Mouse (Mus musculus): ENCODE measurements around the gene Tcp10b.
"Not testable (repeated sequence)": the region's sequence is repeated elsewhere in the genome, so short reads cannot be mapped to it uniquely, and the experiment has no call there.

The Tcp10b gene

GRCm38 (mm10) chr17:13060804-13061203, at the start of gene Tcp10b:
Tcp10b (plus strand) TSS chr17:13061104.
- not testable (repeated sequence) for DNase-seq (ENCODE audit: low spot score)

- no peak for DNase-seq (ENCODE audit: low spot score)
Measured at GRCm38 (mm10) chr17:13013316-13013715, 47.6 kb upstream of the Tcp10b start.

- not testable (repeated sequence) for DNase-seq (ENCODE audit: low spot score)
Measured at GRCm38 (mm10) chr17:13036627-13037192, 24.2 kb upstream of the Tcp10b start.

- DNase-seq (ENCODE audit: low spot score): not testable (repeated sequence)
Measured at GRCm38 (mm10) chr17:13043846-13044673, 16.8 kb upstream of the Tcp10b start.

- DNase-seq (ENCODE audit: low spot score): not testable (repeated sequence)
Measured at GRCm38 (mm10) chr17:13052124-13052813, 8.6 kb upstream of the Tcp10b start, which contains the start of gene Gpr31b. Gpr31b (minus strand) TSS chr17:13052296.

GRCm38 (mm10) chr17:13062882-13063281, 2.0 kb downstream of the Tcp10b start:
- not testable (repeated sequence) for DNase-seq (ENCODE audit: low spot score)

GRCm38 (mm10) chr17:13067864-13068385, 7.0 kb downstream of the Tcp10b start:
- DNase-seq (ENCODE audit: low spot score): not testable (repeated sequence)

GRCm38 (mm10) chr17:13069227-13069626, 8.3 kb downstream of the Tcp10b start:
- DNase-seq (ENCODE audit: low spot score): not testable (repeated sequence)

GRCm38 (mm10) chr17:13091510-13091909, 30.6 kb downstream of the Tcp10b start:
- DNase-seq (ENCODE audit: low spot score): not testable (repeated sequence)

GRCm38 (mm10) chr17:13092100-13092764, 31.3 kb downstream of the Tcp10b start:
- not testable (repeated sequence) for DNase-seq (ENCODE audit: low spot score)

GRCm38 (mm10) chr17:13092960-13093359, 32.1 kb downstream of the Tcp10b start:
- DNase-seq (ENCODE audit: low spot score): not testable (repeated sequence)

GRCm38 (mm10) chr17:13106563-13106962, 45.7 kb downstream of the Tcp10b start:
- not testable (repeated sequence) for DNase-seq (ENCODE audit: low spot score)

- DNase-seq (ENCODE audit: low spot score): not testable (repeated sequence)
Measured at GRCm38 (mm10) chr17:13112504-13113291, 51.8 kb downstream of the Tcp10b start.

GRCm38 (mm10) chr17:13123308-13124038, 62.6 kb downstream of the Tcp10b start:
- not testable (repeated sequence) for DNase-seq (ENCODE audit: low spot score)

GRCm38 (mm10) chr17:13124241-13124640, 63.3 kb downstream of the Tcp10b start:
- DNase-seq (ENCODE audit: low spot score): not testable (repeated sequence)

GRCm38 (mm10) chr17:13129324-13129723, 68.4 kb downstream of the Tcp10b start:
- DNase-seq (ENCODE audit: low spot score): not testable (repeated sequence)

GRCm38 (mm10) chr17:13129737-13130465, 69.0 kb downstream of the Tcp10b start:
- not testable (repeated sequence) for DNase-seq (ENCODE audit: low spot score)

GRCm38 (mm10) chr17:13131710-13132109, 70.8 kb downstream of the Tcp10b start, which contains the start of gene Unc93a:
Unc93a (minus strand) TSS chr17:13131810.
- DNase-seq (ENCODE audit: low spot score): not testable (repeated sequence)
